Mouse (Mus musculus) ES-Bruce4 (cell line): ENCODE data around the gene Sec14l3. TPM values are rescaled to one million over a fixed set of nuclear protein-coding genes. Genes with fewer than 3 reads are reported as not detected.
"Not testable (repeated sequence)": the region's sequence is repeated elsewhere in the genome, so short reads cannot be mapped to it uniquely, and the experiment has no call there.

Experiments
- H3K27ac ChIP-seq: 2 replicates; pipeline ENCODE4 v1.5.1; 2012; ENCODE audit warnings: low read length, inconsistent platforms; ENCODE audit not compliant: insufficient read depth
- H3K27me3 ChIP-seq: 2 replicates; pipeline ENCODE4 v1.6.1; 2012; ENCODE audit warnings: mild to moderate bottlenecking, low read length, inconsistent platforms; ENCODE audit not compliant: control insufficient read depth, poor library complexity, insufficient read depth, severe bottlenecking
- H3K36me3 ChIP-seq: 2 replicates; pipeline ENCODE4 v1.6.1; 2012; ENCODE audit warnings: inconsistent platforms, mild to moderate bottlenecking, low read length, moderate library complexity; ENCODE audit not compliant: control insufficient read depth, poor library complexity, insufficient read depth, severe bottlenecking
- H3K4me1 ChIP-seq: one replicate; pipeline ENCODE4 v1.8.1; 2011; ENCODE audit warnings: low read length; ENCODE audit not compliant: control insufficient read depth, insufficient read depth
- H3K4me3 ChIP-seq: 2 replicates; pipeline ENCODE4 v1.5.1; 2011; ENCODE audit warnings: low read depth, mild to moderate bottlenecking, low read length
- H3K9ac ChIP-seq: 2 replicates; pipeline ENCODE4 v1.6.1; 2012; ENCODE audit warnings: low read depth, mild to moderate bottlenecking, inconsistent platforms; ENCODE audit not compliant: poor library complexity, severe bottlenecking
- H3K9me3 ChIP-seq: replicated peaks from 2 replicates; pipeline ENCODE4 v1.6.1; 2012; ENCODE audit warnings: mild to moderate bottlenecking, low read length, inconsistent platforms; ENCODE audit not compliant: control insufficient read depth, poor library complexity, insufficient read depth, severe bottlenecking
- CTCF ChIP-seq: IDR thresholded peaks from one replicate; pipeline ENCODE4 v1.8.1; 2011; ENCODE audit warnings: low read depth, low read length
- EP300 ChIP-seq: IDR thresholded peaks from 2 replicates; pipeline ENCODE4 v1.6.1; 2011; ENCODE audit warnings: low read depth, low read length; ENCODE audit not compliant: insufficient read depth
- POLR2A ChIP-seq: IDR thresholded peaks from one replicate; pipeline ENCODE4 v1.8.1; 2011; ENCODE audit warnings: low read length; ENCODE audit not compliant: insufficient read depth
- polyA plus RNA-seq: library from polyadenylated mRNA; stranded (reverse); fragments of >200 nt; gene quantifications from 2 replicates; pipeline ENCODE4 v1.2.4, GENCODE M21; 2011; ENCODE audit warnings: low read depth; ENCODE audit not compliant: missing spikeins, insufficient read depth, insufficient read length

The Sec14l3 gene
- polyA plus RNA-seq, 1 experiment, result not detected

- no peaks in the 10 kb centered on the region for H3K9me3 ChIP-seq
- no peaks in the 10 kb centered on the region for H3K4me1 ChIP-seq
- no peak overlapping the region for H3K4me3 ChIP-seq
- no peaks in the 10 kb centered on the region for H3K36me3 ChIP-seq
- no peak overlapping the region for H3K27ac ChIP-seq
- no peak overlapping the region for H3K9ac ChIP-seq
- H3K27me3 ChIP-seq, result no peaks in the 10 kb centered on the region
- TF ChIP-seq CTCF (no peak), EP300 (no peak), POLR2A (no peak)
Observed at GRCm38 (mm10) chr11:4112861-4113260, 48.2 kb downstream of the Sec14l3 start.

GRCm38 (mm10) chr11:4113496-4113895 lies 48.9 kb downstream of the Sec14l3 start:
- TF ChIP-seq EP300 (no peak), CTCF (no peak), POLR2A (no peak)
- Histone ChIP-seq H3K27me3 (no peaks in the 10 kb centered on the region), H3K27ac (no peak overlapping the region), H3K9ac (no peak overlapping the region), H3K36me3 (no peaks in the 10 kb centered on the region), H3K9me3 (no peaks in the 10 kb centered on the region), H3K4me3 (no peak overlapping the region), H3K4me1 (no peaks in the 10 kb centered on the region)

GRCm38 (mm10) chr11:4113970-4114369 lies 49.3 kb downstream of the Sec14l3 start:
- no peaks in the 10 kb centered on the region for H3K9me3 ChIP-seq
- no peaks in the 10 kb centered on the region for H3K36me3 ChIP-seq
- no peak overlapping the region for H3K27ac ChIP-seq
- no peaks in the 10 kb centered on the region for H3K27me3 ChIP-seq
- no peak overlapping the region for H3K4me3 ChIP-seq
- TF ChIP-seq POLR2A (no peak), CTCF (no peak), EP300 (no peak)
- no peaks in the 10 kb centered on the region for H3K4me1 ChIP-seq
- H3K9ac ChIP-seq, result no peak overlapping the region

- not testable (repeated sequence) for H3K27ac ChIP-seq, H3K4me1 ChIP-seq, H3K4me3 ChIP-seq, H3K36me3 ChIP-seq, H3K27me3 ChIP-seq, H3K9me3 ChIP-seq, H3K9ac ChIP-seq
Observed at GRCm38 (mm10) chr11:4114541-4114940, 49.9 kb downstream of the Sec14l3 start.

GRCm38 (mm10) chr11:4115407-4115806 lies 50.8 kb downstream of the Sec14l3 start:
- no peaks in the 10 kb centered on the region for H3K9me3 ChIP-seq
- no peaks in the 10 kb centered on the region for H3K27me3 ChIP-seq
- H3K36me3 ChIP-seq, result no peaks in the 10 kb centered on the region
- no peak for TF ChIP-seq EP300
- TF ChIP-seq POLR2A, result no peak
- no peak for TF ChIP-seq CTCF
- H3K4me1 ChIP-seq, result no peaks in the 10 kb centered on the region
- H3K27ac ChIP-seq, result no peak overlapping the region
- H3K4me3 ChIP-seq, result no peak overlapping the region
- H3K9ac ChIP-seq, result no peak overlapping the region

GRCm38 (mm10) chr11:4116458-4117141 lies 52.0 kb downstream of the Sec14l3 start:
- H3K9me3 ChIP-seq, result no peaks in the 10 kb centered on the region
- no peaks in the 10 kb centered on the region for H3K36me3 ChIP-seq
- TF ChIP-seq CTCF (no peak), EP300 (no peak)
- H3K27ac ChIP-seq, result no peak overlapping the region
- no peaks in the 10 kb centered on the region for H3K4me1 ChIP-seq
- H3K27me3 ChIP-seq, result no peaks in the 10 kb centered on the region
- no peak overlapping the region for H3K9ac ChIP-seq
- no peak overlapping the region for H3K4me3 ChIP-seq
